Mouse (Mus musculus): ENCODE measurements around the gene Otulin.

DNA sequence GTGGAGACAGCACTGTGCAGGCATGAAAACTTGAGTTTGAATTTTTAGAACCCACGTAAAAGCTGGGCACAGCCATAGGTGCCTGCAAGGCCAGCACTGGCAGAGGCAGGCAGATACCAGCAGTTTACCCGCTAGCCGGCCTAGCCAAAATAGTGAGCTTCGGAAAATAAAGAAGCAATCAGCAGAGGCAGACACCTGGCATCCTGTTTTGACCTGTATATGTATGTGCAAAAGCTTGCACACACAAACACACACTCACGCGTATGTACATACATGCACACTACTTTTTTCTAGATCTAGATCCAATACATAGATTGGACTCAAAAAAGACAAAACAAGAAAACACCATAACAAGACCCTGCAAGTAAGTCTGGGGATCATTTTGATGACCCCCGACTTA, 38.1 kb upstream of the Otulin start:
- TF ChIP-seq CTCF (IDR thresholded peaks at IDR 0.05) (no peak), EP300 (IDR thresholded peaks at IDR 0.05) (no peak)

All from lung, postnatal 0 days (tissue).